Mouse (Mus musculus): ENCODE results near the gene E2f1. TPM values are rescaled to one million over a fixed set of nuclear protein-coding genes. Genes with fewer than 3 reads are reported as not detected.

The E2f1 gene
- total RNA-seq (2017): 11.1 and 13.2 TPM in 2 replicates

DNA sequence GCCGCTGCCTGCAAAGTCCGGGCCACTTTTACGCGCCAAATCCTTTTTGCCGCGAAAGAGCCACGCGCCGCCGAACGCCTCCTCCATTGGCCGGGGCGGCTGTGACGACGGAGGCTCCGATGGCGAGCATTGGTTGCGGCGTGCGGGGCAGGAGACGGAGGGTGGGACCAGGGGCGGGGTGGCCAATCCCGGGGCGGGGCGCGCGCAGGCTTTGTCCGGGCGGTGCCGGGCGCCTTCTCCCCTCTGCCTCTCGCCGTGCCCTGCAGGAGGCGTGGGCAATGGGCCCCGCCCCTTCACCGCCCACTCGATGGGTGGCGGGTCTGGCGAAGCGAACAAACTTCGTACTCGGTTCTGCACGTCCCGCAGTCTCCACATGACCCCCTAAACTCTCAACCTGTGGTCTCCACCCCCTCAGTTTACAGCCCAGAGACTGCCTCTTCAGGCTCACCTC lies at the start of gene E2f1:
E2f1 (minus strand) TSS at position 57 of the 451 bp plus-strand sequence.
- peak; percentile 80 for ATAC-seq (replicated peaks; ENCODE audit: low read depth, poor library complexity, severe bottlenecking)

DNA sequence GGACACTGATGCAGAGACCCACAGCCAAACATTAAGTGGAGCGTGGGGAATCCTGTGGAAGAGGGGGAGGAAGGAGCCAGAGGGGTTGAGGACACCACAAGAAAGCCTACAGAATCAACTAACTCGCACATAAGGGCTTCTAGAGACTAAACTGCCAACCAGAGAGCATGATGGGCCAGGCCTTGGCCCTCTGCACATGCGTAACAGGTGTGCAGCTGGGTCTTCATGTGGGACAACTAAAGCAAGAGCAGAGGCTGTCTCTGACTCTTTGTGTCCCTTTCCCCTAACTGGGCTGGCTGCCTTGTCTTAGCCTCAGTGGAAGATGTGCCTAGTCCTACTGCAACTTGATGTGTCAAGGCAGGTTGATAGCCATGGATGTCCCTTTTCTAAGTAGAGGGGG lies 47.4 kb upstream of the E2f1 start:
- no peak for ATAC-seq (replicated peaks; ENCODE audit: low read depth, poor library complexity, severe bottlenecking)

DNA sequence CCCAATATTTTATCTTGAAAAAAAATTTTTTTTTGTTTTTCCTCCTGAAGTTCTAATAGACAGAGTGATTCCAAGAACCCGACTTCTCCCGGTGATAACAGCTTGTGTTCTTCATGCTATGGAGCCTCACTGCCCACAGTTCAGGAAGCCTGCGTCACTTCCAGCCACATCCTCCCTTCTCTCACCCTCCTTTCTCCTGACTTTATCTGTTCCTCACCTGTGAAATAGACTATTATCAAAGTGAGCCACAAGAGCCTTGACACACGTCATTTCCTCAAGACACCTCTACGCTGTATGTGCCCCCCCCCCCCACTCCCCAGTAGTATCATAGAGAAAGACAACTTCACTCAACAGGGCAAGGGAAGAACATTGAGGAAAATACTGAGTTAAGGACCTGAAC lies 46.0 kb upstream of the E2f1 start:
- peak; percentile 52 for ATAC-seq (replicated peaks; ENCODE audit: low read depth, poor library complexity, severe bottlenecking)

DNA sequence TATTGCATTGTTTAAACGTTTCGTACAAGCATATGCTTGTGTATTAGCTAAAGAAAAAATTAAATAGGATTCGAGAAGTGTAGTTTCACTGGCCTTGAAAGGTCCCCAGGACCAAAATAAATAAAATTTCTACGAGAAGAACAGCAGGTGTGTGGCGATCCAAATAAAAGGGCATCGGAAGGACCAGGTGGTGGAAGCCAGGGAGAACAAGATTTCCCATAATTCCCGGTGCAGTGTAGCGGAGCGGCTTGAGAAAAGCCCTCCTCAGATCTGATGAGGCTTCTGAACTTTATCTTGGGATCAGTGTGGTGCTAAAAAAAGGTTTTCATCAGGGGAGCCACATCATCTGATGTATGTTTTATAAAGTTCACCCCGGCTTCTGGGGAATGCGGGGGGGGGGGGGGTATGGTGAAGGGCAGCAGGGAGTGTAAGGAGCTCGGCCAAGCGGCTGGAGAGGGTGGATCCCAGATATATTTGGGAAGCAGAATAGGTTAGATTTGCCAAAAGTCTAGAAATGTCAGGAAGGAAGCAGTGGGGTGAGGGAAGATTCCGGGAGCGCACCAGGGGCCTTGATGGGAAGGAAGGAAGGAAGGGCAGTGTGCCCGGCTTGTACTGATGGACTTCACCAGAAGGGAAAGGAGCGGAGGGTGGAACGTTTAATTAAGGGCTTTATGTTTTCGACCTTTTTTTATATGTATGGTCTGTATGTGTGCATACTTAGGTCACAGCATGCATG lies 45.3 kb upstream of the E2f1 start:
- ATAC-seq (replicated peaks; ENCODE audit: low read depth, poor library complexity, severe bottlenecking): no peak

DNA sequence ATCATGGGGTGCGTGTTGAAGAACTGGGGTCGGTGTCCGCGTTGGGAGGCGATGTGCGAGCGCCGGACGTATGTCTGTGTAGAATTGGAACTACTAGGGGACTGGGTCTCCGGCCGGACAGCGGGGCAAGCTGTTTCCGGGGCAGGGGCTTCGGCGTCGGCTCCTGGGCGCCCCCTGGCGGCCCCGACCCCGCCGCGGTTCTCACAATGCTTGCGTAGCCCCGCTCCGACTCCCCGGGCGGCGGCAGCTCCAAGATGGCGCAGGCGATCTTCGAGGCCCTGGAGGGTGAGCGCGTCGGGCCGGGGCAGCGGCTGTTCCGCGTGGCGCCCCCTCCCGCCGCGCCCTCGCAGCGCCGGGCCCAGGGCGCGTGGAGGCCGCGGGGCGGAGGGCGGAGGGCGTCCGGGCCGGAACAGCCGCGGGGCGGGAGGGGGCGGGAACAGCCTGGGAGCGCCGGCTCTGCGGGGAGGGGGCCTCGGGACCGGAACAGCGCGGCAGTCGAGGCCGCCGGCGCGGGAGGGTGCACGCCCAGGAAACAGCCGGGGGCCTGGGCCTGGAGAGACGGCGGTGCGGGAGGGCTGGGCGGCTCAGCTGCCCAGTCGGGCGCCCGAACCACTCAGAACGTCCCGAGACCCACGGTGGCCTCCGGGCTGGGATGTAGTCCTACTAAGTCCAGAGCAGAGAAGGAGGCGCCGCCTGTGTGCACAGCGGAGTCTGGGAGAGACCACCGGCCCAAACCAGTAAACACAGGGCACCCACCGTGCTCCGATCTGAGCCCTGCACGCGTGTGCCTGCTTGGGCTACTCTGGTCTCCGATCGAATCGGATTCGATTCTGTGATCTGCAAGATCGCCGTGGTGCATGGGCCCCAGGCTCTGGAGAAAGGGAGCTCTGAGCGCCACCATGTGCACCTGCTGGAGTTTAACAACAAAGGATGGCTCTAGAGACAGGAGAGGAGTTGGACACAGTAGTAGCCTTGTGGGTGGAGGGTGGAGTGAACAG lies 43.7 kb upstream of the E2f1 start, which contains the start of the genes Zfp341 and 4930519P11Rik:
Zfp341 (plus strand) TSS at position 180 of the 998 bp plus-strand sequence.
4930519P11Rik (minus strand) TSS at position 320 of the 998 bp plus-strand sequence.
- peak; percentile 76 for ATAC-seq (replicated peaks; ENCODE audit: low read depth, poor library complexity, severe bottlenecking)

DNA sequence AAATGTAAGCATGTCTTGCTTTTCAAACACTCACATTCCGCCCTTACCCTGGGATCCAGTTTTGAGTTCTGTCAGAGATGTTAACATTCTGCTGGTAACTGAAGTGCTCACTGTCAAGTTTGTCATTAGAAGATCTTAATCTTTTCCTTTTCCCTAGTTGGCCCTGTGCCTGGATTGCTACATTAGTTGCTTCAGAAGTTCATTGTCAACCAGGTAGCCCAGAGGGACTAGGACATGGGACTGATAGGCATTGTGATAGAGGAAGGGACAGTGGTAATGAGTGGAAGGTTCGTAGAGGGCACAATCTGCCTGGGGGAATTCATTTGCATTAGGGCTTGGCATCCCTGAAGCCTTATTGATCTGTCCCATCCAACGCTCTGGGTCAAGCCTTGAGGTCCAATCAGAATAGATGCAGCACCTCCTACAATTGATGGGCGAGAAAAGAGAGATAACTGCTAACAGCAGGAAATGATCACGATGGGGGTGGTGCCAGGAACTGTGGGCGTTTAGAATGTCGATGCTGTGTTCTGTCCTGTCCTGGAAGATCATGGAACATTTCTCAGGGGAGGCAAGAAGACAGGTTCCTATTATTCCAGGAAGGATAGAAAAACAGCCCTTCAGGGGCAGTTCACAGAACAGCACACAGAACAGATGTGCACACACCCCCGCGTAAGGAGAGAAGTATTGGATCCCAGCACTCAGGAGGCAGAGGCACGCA lies 39.5 kb upstream of the E2f1 start:
- no peak for ATAC-seq (replicated peaks; ENCODE audit: low read depth, poor library complexity, severe bottlenecking)

DNA sequence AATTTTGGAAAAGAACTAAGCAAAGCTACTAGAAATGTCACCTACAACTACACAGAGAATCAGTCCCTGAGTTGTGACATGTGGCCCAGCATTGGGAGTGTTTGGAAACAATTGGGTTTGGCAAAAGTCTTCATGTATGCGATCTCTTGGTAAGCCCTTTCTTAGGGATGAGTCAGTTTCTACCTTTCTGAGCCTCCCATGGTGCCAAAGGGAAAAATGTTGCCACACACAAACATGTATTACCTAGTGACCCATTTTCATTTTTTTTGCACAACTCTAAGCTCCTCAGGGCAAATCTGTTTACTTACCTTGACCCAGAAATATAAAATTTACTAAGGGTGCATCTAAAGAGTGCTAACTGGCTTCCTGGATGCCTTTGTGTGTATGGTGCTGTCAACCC lies 37.3 kb upstream of the E2f1 start:
- no peak for ATAC-seq (replicated peaks; ENCODE audit: low read depth, poor library complexity, severe bottlenecking)

DNA sequence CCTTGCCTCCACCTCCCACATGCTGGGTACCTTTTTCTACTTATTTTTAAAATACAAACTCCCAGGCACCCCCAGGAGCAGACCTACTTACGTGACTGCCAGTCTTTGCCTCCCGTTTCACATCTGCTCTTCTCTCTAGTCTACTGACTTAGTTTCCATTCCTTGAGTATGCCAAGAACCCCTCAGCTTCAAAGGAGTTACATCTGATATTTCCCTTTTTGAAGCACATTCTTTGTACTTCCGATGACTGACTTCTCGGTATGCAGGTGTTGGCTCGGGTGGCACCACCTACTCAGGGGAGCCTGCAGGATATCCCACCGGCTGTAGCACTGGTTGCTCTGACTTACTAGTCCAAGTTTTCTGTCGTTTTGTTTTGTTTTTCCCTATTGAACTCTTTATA lies 34.5 kb upstream of the E2f1 start:
- ATAC-seq (replicated peaks; ENCODE audit: low read depth, poor library complexity, severe bottlenecking): peak; percentile 9

DNA sequence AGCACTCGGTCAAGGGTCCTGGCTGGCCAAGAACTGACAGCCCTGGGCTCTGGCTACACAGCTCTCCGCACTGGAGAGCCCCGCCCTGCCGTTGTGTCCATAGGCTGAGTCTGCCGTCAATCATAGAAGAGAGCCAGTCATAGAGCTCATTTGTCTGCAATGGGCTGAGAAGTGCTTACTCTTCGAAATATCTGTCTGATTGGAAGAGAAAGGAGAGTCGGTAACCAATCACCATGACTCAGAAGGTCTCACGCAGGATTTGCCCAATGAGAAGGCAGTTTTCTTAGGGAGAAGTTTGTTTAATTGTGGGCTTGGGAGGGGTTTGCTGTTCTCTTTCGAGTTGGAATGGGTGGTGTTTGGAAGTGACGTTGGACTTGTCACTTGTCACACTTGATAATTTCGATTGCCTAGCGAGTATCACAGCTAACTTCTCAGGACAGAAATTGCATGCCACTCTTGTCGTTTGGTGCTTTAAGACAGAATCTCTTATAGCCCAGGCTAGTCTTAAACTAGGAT lies 34.0 kb upstream of the E2f1 start, which contains the start of gene Pxmp4:
Pxmp4 (minus strand) TSS at position 71 of the 516 bp plus-strand sequence.
- ATAC-seq (replicated peaks; ENCODE audit: low read depth, poor library complexity, severe bottlenecking): peak; percentile 98

DNA sequence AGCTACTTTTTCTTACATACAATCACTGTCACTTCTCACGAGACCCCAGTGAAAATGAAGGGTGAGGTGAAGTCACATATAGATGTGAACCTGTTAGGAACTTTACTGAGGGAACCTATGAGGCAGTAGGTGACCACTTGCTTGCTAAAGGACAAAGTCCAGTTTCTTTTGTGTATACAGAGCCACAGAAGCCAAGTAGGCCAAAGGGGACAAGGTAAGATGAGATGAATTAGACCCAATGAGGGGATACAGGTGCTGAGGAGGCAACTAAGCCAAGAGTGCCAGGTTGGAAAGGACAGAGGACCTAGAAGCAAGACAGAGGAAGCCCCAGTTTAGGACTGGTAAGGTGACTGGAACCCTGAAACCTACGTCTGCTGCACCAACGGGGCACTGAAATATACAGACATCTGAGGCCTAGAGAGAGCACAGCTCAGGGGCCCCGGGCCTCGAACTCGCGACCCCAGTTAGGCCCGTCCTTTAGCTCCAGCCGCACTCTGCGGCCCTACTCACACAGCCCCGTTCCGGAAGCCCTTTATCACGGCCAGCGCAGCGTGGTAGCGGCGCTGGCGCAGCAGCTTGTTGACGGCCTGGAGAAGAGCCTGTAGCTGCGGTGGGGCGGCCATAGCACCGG lies 33.4 kb upstream of the E2f1 start:
- no peak for ATAC-seq (replicated peaks; ENCODE audit: low read depth, poor library complexity, severe bottlenecking)

DNA sequence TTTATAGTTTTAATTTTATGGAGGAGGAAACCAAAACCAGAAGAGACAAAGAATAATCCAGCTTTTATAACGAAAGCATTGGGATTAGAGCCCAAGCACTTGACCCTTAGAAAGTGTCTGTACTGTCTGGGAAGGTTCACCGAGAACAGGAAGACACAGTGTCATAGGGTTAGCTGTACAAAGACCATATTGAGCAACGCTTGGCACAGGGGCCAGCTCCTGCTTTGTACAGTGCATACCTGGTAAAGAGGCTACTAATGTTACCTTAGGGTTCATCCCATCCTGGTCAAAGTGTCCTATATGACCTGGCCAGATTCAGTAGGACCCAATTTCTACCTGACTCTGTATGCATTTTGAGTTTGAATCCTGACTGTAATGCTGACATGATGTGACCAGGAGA lies 31.6 kb upstream of the E2f1 start:
- no peak for ATAC-seq (replicated peaks; ENCODE audit: low read depth, poor library complexity, severe bottlenecking)

DNA sequence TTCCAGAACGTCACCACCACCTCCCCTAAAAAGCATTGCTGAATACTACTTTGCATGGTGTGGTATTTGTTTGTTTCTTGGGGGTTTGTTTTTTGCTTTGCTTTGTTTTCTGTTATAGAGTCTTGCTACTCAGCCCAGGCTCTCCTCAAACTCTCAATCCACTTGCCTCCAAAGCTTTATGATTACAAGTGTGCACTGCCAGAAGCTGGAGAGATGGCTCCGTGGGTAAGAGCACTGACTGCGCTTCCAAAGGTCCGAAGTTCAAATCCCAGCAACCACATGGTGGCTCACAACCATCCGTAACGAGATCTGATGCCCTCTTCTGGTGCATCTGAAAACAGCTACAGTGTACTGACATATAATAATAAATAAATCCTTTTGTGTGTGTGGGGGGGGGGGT lies 30.9 kb upstream of the E2f1 start:
- ATAC-seq (replicated peaks; ENCODE audit: low read depth, poor library complexity, severe bottlenecking): no peak

DNA sequence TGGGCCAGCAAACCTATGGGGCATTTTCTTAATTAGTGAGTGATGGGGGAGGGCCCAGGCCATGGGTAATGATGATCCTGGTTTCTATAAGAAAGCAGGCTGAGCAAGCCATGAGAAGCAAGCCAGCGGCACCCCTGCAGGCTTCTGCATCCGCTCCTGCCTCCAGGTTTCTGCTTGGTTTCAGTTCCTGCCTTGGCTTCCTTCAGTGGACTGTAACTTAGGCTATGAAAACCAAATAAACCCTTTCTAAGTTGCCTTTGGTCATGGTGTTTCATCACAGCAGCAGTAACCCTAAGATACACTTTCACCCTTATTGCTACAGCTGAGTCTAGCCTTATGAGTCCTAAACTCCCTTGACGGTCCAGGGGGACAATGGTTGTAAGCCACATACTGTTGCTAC lies 27.7 kb upstream of the E2f1 start:
- ATAC-seq (replicated peaks; ENCODE audit: low read depth, poor library complexity, severe bottlenecking): peak; percentile 83

DNA sequence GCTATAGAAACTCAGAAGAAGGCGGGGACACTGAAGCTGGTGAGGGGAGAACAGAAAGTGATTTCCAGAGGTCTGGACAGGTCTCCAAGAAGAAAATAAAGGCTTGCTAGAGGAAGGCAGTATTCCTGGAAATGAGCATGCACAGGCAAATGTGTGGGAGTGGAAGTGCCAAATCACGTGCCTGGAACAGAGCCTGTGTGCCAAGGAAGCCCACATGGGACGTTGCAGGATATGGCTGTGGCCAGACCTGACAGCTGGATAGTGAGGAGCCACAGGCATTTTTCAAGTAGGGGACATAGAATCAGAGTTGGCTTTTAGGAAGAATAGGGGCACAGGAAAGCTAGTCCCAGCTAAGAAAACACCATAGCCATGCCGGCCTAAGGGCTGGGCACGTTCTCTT lies 26.1 kb upstream of the E2f1 start:
- ATAC-seq (replicated peaks; ENCODE audit: low read depth, poor library complexity, severe bottlenecking): no peak

DNA sequence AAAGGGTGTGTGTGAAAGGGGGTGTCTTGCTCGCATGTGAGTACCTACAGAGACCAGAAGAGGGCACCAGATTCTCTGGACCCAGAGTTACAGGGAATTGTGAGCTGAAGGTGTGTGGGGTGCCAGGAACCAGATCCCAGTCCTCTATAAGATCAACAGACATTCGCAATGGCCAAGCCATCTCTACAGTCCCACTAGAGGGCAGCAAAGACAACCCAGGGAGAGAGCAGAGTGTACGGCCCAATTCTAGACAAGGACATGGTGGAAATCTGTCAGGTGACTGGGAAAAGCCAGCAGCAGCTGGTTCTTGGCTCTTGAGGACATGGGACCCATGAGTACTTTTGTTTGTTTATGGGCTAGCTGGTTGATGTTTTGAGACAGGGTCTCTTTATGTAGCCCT lies 23.3 kb upstream of the E2f1 start:
- ATAC-seq (replicated peaks; ENCODE audit: low read depth, poor library complexity, severe bottlenecking): peak; percentile 78

DNA sequence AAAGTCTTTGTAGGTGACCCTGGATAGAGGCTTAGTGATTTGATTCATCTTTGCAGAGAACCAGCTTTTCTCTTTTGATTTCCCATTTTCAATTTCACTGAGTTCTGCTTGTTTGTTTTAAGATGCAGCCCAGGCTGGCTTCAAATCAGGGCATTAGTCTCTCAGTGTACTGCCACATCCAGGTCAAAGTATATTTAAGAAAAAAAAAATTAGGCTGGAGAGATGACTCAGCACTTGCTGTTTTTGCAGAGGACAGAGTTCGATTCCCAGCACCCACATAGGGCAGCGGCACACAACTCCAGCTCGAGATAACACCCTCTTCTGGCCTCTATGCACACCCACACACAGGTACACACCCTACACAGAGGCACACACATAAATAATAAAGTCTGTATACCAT lies 21.5 kb upstream of the E2f1 start:
- no peak for ATAC-seq (replicated peaks; ENCODE audit: low read depth, poor library complexity, severe bottlenecking)

DNA sequence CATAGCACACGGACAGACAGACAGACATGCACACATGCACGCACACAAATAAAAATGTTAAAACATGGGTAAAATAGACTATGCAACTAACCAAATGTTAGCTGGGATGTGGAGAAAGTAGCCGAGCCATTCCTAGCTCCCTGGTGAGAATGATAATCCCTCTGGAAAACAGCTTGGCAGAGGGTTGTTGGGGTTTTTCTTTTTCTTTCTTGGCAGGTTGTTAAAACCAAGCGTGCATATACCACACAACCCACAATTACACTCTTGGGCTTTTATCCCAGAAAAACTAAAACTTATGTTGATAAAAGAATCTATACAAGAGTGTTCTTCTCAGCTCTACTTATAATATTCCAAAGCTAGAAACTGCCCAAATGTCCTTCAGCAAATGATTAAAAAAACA lies 19.4 kb upstream of the E2f1 start:
- no peak for ATAC-seq (replicated peaks; ENCODE audit: low read depth, poor library complexity, severe bottlenecking)

DNA sequence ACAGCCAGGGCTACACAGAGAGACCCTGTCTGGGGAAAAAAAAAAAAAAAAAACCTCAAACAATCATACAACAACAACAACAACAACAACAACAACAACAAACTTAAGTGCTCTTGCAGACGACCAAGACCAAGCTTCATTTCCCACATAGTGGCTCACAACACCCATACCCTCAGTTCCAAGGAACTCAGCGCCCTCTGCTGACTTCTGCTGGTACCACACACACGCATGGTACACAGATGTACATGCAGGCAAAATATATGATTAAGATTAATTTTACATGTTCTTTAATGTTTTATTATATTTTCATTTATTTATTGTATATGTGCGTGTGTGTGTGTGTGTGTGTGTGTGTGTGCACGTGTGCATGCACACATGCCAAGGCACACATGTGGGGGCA lies 16.7 kb upstream of the E2f1 start:
- peak; percentile 42 for ATAC-seq (replicated peaks; ENCODE audit: low read depth, poor library complexity, severe bottlenecking)

DNA sequence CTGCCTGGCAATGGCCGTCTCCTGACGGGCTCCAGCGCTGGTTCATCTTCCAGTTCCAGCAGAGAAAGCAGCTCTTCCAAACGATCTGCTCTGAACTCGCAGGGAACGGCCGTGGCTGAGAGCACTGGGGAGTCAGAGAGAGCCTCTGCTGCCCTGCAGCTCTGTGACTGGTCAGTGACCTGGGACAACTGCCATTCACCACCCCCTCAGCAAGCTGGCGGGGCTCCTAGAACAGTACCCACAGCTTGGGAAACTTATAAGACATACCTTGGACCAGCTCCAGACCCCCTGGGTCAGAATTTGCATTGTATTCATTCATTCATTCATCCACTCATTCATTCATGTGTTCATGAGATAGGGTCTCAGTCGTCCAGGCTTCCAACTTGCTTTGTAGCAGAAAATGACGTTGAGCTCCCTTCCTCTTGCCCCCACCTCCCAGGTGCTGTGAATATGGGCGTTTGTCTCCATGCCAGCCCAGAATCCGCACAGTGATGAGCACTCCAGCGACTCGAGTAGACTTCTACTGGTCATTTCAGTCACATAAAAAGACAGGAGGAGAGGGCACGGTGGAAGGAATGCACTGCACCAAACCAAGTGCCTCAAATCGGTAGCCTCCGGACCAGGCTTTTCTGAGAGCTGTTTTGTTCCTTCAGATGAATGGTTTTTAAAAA lies 15.4 kb upstream of the E2f1 start:
- ATAC-seq (replicated peaks; ENCODE audit: low read depth, poor library complexity, severe bottlenecking): no peak

Measured in common myeloid progenitor, adult 5-6 weeks (primary cell).